Mouse (Mus musculus) left cerebral cortex, postnatal 10 days (tissue): Measurements from ENCODE around the gene Prmt8. TPM values are rescaled to one million over a fixed set of nuclear protein-coding genes. Genes with fewer than 3 reads are reported as not detected.

ENCODE experiments used
- DNase-seq, 2 experiments: peaks; one replicate each; pipeline ENCODE4 v3.0.0; 2021 to 2022; ENCODE audit warnings: low spot score in 2 of 2, mixed read lengths in 1 of 2; ENCODE audit errors: extremely low spot score in 1 of 2
- intact Hi-C: fragments of 180-260 bp; cut with DNase I; formaldehyde crosslinking; loops from one replicate; pipeline ENCODE4 v1.15.1; 2025
- microRNA-seq: library from miRNA; unstranded; fragments of <30 nt; microRNA quantifications from one replicate; pipeline ENCODE4 v1.2.0, GENCODE M21; 2022
- total RNA-seq, 2 experiments: library from RNA; stranded (reverse); gene quantifications; 2 replicates each; pipeline ENCODE4 v1.2.3; 2021

Prmt8 gene
- total RNA-seq, 2 experiments from 2014 or later, result 110 to 112 TPM

DNA sequence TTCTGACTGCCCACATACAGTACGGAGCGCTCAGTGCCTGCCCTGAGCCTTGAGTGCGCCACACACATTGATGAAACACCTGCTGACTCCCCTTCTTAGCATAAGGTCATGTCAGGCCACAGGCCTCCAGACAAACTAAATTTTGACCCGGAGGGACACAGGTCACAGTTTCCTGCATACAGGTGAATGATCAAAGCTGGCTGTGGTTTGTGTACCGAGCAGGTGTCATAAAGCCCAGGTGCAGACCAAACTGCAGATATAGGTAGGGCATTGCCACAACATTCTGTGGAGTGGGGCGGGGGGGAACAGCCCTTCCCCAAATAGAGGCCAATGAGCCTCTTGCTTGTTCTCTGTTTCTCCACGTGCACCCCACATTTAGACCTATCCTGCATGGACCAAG, 88.5 kb downstream of the Prmt8 start:
- DNase-seq, result no peak
- intact Hi-C loops, result no loop called here

DNA sequence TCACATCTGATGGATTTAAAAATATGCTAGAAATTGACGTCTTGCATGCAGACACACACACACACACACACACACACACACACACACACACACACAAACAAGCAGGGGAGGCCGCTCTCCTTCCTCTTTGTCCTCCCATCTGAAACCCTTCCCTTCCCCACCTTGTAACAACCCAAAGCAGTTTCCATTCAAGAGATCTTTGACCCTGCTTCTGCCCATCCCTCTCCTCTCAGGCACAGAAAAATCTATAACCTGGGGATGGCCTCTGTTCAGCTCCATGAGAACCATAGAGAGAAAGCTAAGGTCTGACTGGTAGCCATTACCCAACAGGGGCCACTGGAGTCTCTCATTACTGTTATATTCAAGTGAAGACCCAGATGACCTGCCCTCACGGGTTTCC, 90.3 kb downstream of the Prmt8 start:
- DNase-seq, result no peak
- intact Hi-C loops, result no loop called here

DNA sequence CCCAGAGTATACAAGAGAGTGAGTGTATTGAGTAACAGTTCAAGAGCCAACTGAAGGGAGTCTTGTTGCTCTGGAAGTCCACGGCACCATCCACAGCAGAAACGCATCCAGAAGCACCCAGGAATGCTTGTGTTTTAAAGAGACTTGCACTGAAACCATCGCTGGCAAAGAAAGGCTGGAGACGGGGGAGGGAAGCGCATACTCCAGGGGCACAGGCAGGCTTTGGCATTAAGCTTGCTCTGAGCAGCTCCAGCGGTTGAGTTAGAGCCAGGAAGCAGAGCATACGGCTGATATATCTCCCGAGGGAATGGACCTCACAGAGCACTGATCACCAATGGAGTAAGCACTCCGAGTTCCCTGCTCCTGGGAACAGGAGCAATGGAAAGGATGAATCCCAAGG, 91.0 kb downstream of the Prmt8 start:
- DNase-seq, result no peak

DNA sequence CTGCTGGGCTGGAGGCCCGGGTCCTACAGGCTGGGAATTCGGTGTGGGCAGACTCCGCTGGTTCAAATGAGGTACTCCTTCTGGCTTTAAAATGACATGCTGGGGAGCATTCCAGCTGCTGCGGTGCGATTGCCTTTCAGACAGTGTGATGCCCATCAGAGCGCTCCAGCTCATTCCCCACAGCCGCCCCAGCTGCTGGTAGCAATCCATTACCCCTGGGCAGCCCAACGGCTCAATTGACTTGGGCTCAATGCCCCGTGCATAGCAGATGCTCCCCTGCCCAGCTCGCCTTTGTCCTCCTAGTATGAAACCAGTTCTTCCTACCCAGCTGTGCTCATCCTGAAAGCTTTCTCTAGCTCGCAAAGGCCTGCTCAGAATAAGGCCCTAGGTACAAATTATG, 92.4 kb downstream of the Prmt8 start:
- no peak for DNase-seq
- intact Hi-C loops, result no loop called here

More for the DNA sequence above, 91.0 kb downstream of the Prmt8 start:
- intact Hi-C loops, result no loop called here

DNA sequence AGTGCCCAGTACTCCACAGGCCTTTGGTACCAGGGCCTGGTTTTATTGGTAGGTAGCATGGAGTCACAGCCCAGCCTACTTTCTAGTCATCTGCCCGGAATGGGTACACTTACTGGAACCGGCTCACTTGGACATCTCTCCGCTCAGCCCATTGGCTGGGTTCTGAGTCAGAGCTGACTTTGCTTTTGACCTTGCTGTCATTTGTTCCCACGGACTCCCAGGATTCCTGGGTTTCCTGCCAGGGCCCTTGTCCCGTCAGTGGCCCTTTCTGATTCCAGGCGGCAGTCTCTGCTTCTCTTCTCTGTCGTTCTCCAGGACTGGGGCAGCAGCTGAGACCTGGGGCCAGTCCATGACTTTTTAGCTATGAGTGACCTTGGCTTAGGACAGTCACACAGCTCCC, 97.2 kb downstream of the Prmt8 start:
- DNase-seq, result no peak
- intact Hi-C loops, result no loop called here

DNA sequence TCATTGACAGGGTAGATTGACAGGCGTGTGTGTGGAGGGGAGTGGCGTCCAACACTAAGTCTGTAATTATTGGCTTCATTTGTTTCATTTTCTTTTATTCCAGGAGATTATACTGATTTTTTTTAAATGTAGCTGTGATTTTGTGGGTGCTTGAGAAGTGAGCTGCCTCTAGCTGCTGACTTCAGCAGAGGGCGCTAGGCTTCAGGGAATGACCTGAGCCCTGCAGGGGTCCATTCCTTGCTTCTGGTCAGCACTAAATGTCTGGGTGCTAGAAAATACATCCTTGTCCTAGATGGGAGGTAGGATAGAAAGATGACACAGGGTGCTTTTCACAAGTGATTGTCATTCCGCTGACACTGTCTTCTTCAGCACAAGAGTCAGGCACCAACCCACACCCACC, 99.2 kb downstream of the Prmt8 start:
- intact Hi-C loops, result no loop called here

DNA sequence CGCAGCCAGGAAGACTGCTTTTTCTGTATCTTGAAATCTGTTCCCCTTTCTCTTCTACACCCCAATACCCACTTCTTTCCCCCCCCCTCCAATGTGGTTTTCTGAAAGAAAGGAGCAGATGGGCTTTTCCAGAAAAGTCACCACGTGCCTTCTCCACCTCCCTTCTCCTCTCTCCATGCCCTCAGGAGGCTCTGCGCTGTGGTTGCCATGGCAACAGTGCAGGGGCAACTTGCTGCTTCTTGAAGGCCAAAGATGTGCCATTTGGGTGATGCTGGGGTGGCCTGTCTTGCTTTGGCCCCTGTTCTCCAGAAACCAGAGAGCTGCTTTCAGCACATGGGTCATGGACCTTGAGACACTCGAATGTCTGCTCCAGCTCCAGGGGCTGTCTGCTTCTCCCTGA, 100.0 kb downstream of the Prmt8 start:
- intact Hi-C loops, result loop anchor here (10.0 kb wide), 1 partner anchor 95 kb away; the partner anchor contains the start of gene Prmt8
- DNase-seq, result peak; percentile 50 to 58

More for the DNA sequence above, 99.2 kb downstream of the Prmt8 start:
- DNase-seq, result no peak

DNA sequence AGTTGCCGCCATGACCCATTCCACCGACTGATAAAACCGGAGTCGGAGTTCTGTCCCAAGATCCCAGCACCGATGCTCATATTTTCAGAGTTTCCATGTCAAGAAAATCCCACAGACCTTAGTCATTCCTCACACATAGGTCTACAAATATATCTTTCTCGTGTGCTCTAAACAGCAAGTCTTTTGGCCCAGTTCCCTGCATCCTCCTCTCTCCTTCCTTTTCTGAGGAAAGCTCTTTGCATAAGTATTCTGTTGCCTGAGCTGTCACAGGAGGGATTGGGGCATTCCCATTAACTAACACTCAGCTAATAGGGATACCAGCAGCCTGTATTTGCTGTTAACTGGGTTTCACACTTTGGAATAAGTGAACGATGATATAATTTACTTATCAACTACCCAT, 106.0 kb downstream of the Prmt8 start:
- intact Hi-C loops, result loop anchor here (10.0 kb wide), 1 partner anchor 102 kb away; the partner anchor contains the start of gene Prmt8
- DNase-seq, result peak in 1 of 2 experiments; percentile 62

DNA sequence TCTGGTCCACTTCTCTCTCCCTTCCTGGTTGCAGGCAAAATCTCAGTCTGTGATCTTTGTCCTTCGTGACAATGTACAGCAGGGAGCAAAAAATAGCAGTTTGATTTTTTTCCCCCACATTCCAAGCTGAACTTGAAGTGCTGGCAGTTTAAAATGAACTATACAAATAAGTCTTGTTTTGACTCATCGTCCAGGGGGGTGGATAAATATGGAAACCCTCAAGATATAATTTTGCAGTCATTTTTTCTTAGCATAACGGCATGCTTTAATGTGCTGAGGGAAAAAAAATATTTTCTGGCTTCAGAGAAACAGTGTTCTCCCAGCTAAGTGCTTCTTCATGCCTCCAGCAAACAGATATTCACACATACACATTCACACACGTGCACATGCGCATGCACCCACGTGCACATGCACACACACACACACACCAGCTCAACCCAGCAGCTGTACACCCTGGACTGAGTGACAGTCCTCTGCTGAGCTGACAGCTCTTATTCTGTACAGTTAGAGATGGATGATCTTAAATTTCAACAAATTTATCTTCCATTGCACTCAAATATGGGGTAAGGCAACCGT, 107.5 kb downstream of the Prmt8 start:
- peak in 1 of 2 experiments; percentile 58 for DNase-seq
- intact Hi-C loops, result loop anchor here (10.0 kb wide), 1 partner anchor 103 kb away; the partner anchor contains the start of gene Prmt8

DNA sequence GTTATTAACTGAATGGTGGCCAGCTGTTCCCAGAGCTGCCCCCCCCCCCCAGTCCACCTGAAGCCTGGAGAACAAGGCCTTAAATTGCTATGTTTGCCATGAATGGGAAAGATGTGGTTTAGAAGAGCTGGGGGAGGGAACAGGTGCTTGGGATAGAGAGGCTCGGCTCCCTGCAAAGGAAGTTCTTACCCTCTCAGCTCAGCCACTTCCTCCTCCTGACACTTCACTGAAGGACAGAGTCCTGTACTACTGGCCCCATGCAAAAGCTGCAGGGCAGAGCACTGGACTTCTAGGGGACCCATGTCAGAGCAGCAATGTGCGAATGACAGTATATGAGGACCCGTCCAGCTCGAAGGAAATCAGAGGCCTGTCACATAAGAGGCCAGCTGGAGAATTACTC, 109.3 kb downstream of the Prmt8 start:
- intact Hi-C loops, result loop anchor here (10.0 kb wide), 1 partner anchor 105 kb away; the partner anchor contains the start of gene Prmt8
- DNase-seq, result no peak

DNA sequence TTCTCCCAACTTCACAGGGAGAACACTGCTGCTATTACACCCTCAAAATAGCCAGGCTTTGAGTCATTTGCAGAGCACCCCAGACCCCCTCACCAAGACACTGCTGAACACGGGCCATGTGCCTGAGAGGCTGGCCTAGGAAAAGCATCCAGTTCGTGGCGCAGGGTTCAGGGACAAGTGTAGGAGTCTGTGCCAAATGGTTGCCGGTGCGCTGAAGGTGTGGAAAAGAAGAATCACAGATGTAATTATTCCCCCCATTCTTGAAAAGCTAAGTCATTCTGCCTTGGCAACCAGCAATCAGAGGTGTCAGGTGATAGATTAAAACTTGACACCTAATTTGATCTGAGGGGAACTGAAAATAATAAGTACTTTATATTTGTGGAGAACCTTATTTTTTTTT, 109.8 kb downstream of the Prmt8 start:
- DNase-seq, result no peak
- intact Hi-C loops, result no loop called here

DNA sequence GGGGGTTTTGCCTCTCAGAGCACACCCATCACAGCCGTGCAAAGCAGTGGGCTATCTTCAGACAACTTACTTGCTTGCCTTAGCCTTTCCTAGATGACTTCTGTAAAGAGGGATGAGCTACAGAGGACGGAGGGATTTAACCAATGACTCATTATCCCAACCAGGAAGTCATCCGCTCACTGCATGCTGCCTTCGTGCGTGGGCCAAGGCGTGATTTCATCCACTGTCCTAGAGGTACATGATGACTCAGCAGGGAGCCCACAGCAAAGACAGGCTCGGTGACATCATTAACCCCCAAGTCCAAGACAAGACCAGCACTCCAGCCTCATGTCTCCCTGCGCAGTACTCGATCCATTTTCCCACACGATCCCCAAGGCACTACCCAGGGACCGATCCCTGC, 112.1 kb downstream of the Prmt8 start:
- no peak for DNase-seq
- intact Hi-C loops, result no loop called here

DNA sequence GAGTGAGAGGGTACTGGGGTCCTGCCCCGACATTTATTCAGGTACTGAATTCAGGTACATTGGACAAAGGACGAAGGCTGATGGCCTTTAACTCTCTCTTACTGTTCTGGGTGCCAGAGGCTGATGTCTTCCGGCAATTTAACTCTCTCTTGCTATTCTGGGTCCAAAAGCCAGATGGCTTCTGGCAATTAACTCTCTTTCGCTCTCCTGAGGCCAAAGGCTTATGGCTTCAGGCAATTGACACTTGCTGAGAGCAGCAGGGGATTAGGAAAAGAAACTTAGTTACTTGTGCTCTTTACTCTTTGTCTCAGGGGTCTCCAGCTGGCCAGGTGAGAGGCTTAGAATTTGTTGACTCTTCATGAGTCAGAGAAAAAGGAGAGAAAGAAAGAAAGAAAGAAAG, 113.3 kb downstream of the Prmt8 start:
- intact Hi-C loops, result no loop called here
- DNase-seq, result no peak

DNA sequence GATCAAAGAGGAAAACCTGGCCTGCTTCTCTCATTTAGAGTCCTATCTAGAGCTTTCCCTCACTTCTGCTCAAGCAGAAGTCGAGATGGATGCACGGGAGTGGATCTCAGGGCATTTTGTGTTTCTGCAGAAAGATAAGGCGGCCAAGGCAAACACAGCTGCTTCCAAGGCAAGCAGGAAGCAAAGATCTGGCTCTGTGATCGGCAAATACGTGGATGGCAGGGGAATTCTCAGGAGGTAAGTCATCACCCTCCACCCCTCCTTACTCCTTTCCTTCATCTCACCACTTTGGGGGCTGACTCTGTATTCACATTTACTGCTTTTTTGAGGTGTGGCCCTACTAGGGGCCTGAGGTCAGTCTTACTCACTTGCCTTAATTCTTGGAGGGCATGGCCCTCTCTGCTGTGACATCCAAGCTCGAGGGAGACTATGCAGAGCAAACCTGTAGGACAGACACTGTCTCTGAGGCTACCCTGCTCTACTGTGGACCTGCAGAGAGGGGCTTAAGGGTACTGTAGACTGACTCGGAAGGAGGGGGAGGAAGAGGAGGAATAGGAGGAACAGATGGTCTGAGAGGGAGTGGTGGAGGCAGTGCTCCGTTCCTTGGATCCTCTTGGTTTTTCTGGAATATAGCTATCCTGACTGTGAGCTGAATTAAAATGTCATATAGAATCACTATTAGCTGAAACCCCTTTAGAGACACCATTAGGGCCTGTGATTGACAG, 128.0 kb downstream of the Prmt8 start:
- no peak for DNase-seq
- intact Hi-C loops, result no loop called here

Small RNAs within 50 kb of the gene (microRNA-seq; reads per million reads assigned to microRNA genes)
- not detected for gene Mir7233

Other genes with a start within 250 kb of the Prmt8 start
- 1 to 10 TPM; 1.4 to 2.7 TPM for gene Cracr2a, start 208.1 kb downstream of the Prmt8 start, total RNA-seq
- 1 to 10 TPM; 1.7 to 1.9 TPM for gene Tspan11, start 118.1 kb upstream of the Prmt8 start, total RNA-seq